Mouse (Mus musculus) embryonic facial prominence, embryonic 11.5 days (tissue): Measurements from ENCODE around the gene Izumo1. TPM values are rescaled to one million over a fixed set of nuclear protein-coding genes. Genes with fewer than 3 reads are reported as not detected.
"Not testable (repeated sequence)": the region's sequence is repeated elsewhere in the genome, so short reads cannot be mapped to it uniquely, and the experiment has no call there.

Experiments
- ATAC-seq: fragments of 200-750 bp; cut with Nextera tagmentation; replicated peaks from 2 replicates; pipeline ENCODE4 v1.8.0; 2017; ENCODE audit warnings: low read depth; ENCODE audit not compliant: insufficient number of reproducible peaks, low FRiP score, low TSS enrichment
- DNase-seq: peaks from one replicate; pipeline ENCODE4 v3.0.0-alpha.2; 2015; ENCODE audit warnings: low spot score
- H3K27ac ChIP-seq: fragments of 300-500 bp; sonication (generic); replicated peaks from 2 replicates; pipeline ENCODE4 v1.5.1; 2014; ENCODE audit warnings: mild to moderate bottlenecking, low read depth, low read length, control low read depth
- H3K27me3 ChIP-seq: fragments of 300-500 bp; sonication (generic); 2 replicates; pipeline ENCODE4 v1.6.1; 2014; ENCODE audit warnings: mild to moderate bottlenecking, low read length, moderate library complexity, mixed read lengths; ENCODE audit not compliant: control insufficient read depth, insufficient read depth
- H3K36me3 ChIP-seq: fragments of 300-500 bp; sonication (generic); replicated peaks from 2 replicates; pipeline ENCODE4 v1.6.1; 2014; ENCODE audit warnings: low read depth, mild to moderate bottlenecking, low read length, moderate library complexity, mixed read lengths; ENCODE audit not compliant: control insufficient read depth, insufficient read depth
- H3K4me1 ChIP-seq: fragments of 300-500 bp; sonication (generic); 2 replicates; pipeline ENCODE4 v1.6.1; 2014; ENCODE audit warnings: low read length, mixed read lengths; ENCODE audit not compliant: control insufficient read depth, insufficient read depth
- H3K4me2 ChIP-seq: fragments of 300-500 bp; sonication (generic); 2 replicates; pipeline ENCODE4 v1.6.1; 2014; ENCODE audit warnings: low read depth, mild to moderate bottlenecking, control low read depth, low read length, moderate library complexity
- H3K4me3 ChIP-seq: fragments of 300-500 bp; sonication (generic); 2 replicates; pipeline ENCODE4 v1.5.1; 2014; ENCODE audit warnings: low read depth, low read length, control low read depth
- H3K9ac ChIP-seq: fragments of 300-500 bp; sonication (generic); replicated peaks from 2 replicates; pipeline ENCODE4 v1.6.1; 2014; ENCODE audit warnings: mild to moderate bottlenecking, control low read depth, low read length
- H3K9me3 ChIP-seq: fragments of 300-500 bp; sonication (generic); replicated peaks from 2 replicates; pipeline ENCODE4 v1.6.1; 2016; ENCODE audit warnings: mild to moderate bottlenecking, low read length, inconsistent platforms, mixed read lengths; ENCODE audit not compliant: control insufficient read depth
- WGBS: fragments of 180-500 bp; shearing (Covaris S2); extraction: QIAGEN DNeasy Blood & Tissue Kit; methylation state at CpG from one replicate; pipeline ENCODE4 v1.1.7; 2014; 5-methylcytosine and 5-hydroxymethylcytosine counted together
- polyA plus RNA-seq: library from polyadenylated mRNA; unstranded; fragments of >200 nt; fragmentation: Nextera tagmentation; extraction: Ambion mirVana; gene quantifications from 2 replicates; pipeline ENCODE4 v1.2.1, GENCODE M21; 2014

Gene Izumo1
- polyA plus RNA-seq, 1 experiment from 2014 or later: 0.11 TPM

GRCm38 (mm10) chr7:45646671-45647070 lies 25.1 kb downstream of the Izumo1 start:
- Histone ChIP-seq H3K36me3 (no peaks in the 10 kb centered on the region), H3K27ac (no peak overlapping the region), H3K4me2 (no peak overlapping the region), H3K9ac (no peak overlapping the region), H3K27me3 (no peaks in the 10 kb centered on the region), H3K4me1 (no peaks in the 10 kb centered on the region; the same call in 1 of the 2 replicates), H3K9me3 (no peaks in the 10 kb centered on the region), H3K4me3 (no peak overlapping the region)
- DNase-seq (no peak), ATAC-seq (no peak)
- 79% methylated on average over 4 of the region's 4 CpGs for WGBS

GRCm38 (mm10) chr7:45649351-45649750 lies 27.7 kb downstream of the Izumo1 start:
- Histone ChIP-seq H3K36me3 (no peaks in the 10 kb centered on the region), H3K27me3 (no peaks in the 10 kb centered on the region), H3K4me1 (no peaks in the 10 kb centered on the region; the same call in 1 of the 2 replicates), H3K27ac (no peak overlapping the region), H3K9me3 (no peaks in the 10 kb centered on the region), H3K4me2 (no peak overlapping the region), H3K4me3 (no peak overlapping the region), H3K9ac (no peak overlapping the region)
- DNase-seq: no peak
- ATAC-seq: no peak
- 85% methylated on average over 8 of the region's 8 CpGs for WGBS

DNA sequence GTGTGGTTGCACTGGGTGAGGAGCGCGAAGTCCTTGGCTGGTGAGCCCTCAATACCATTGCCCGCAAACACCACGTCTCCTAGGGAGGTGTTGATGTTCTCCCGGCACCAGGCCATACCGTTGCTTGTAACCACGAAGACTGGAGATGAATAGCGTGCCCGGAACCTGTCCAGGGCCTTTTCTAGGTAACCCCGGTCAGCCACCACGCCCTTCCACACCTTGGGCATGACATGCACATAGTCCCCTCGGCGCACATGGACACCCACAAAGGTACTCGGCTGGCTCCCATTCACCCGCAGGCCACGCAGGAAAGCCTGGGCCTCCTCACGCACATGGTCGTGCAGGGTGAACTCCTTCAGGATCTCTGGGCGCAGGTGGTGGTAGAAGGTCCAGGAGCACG lies 28.9 kb downstream of the Izumo1 start:
- not testable (repeated sequence) for H3K4me2 ChIP-seq, H3K9ac ChIP-seq, H3K9me3 ChIP-seq, H3K27ac ChIP-seq, DNase-seq, H3K4me3 ChIP-seq, H3K4me1 ChIP-seq, H3K27me3 ChIP-seq, ATAC-seq, H3K36me3 ChIP-seq
- 95% methylated on average over 19 of the region's 20 CpGs for WGBS

GRCm38 (mm10) chr7:45654424-45655047 lies 32.9 kb downstream of the Izumo1 start:
- Histone ChIP-seq H3K4me2 (0 out of 2 replicates have a peak overlapping the region, but pooled peaks have one; percentile 14), H3K27ac (no peak overlapping the region), H3K27me3 (no peaks in the 10 kb centered on the region), H3K36me3 (no peaks in the 10 kb centered on the region), H3K4me1 (no peaks in the 10 kb centered on the region), H3K4me3 (no peak overlapping the region), H3K9me3 (no peaks in the 10 kb centered on the region), H3K9ac (no peak overlapping the region)
- DNase-seq (peak; percentile 41), ATAC-seq (peak; percentile 37; the same call in 1 of the 2 replicates)
- 30% methylated on average over 17 of the region's 17 CpGs for WGBS

DNA sequence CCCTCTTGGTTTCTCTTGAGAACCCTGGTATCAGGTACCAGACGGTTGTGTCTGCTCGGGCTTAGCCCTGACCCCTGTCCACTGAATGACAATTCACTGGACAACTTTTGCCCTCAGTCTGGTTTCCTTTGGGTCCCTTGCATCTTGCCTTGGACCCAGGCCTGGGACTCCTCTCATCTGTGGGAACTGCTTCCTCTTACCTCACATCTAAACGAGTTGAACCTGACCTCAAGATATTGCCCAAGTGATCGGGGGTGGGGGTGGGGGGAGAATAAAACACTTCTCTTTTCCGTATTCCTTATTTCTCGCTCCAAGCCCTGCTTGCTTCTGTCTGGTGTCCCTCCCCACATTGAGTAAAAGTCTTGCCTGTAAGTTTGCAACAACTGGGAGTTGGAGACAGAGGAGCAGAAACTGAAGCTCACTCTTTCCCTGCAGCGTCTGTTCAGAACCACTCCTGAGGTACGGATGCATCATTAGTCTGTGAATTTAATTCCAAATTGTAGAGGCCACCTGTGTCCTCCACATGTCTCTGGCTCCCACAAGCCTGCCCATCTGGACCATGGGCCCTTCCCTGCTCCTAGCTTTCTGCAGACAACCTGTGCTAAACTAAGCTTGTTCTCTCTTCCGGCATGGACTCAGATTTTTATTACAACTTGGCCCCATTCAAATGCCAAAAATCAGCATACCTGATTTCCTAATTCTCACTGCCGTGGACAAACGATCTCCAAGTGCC lies 39.3 kb downstream of the Izumo1 start:
- Histone ChIP-seq H3K27ac (no peak overlapping the region), H3K4me3 (no peak overlapping the region), H3K27me3 (no peaks in the 10 kb centered on the region), H3K4me1 (no peaks in the 10 kb centered on the region), H3K36me3 (no peaks in the 10 kb centered on the region), H3K9ac (no peak overlapping the region), H3K9me3 (no peaks in the 10 kb centered on the region), H3K4me2 (no peak overlapping the region)
- ATAC-seq: no peak
- WGBS: 84% methylated on average over 11 of the region's 11 CpGs
- DNase-seq: no peak

- not testable (repeated sequence) for H3K4me2 ChIP-seq, H3K9ac ChIP-seq, H3K36me3 ChIP-seq, H3K9me3 ChIP-seq, H3K27me3 ChIP-seq, DNase-seq, H3K27ac ChIP-seq, H3K4me3 ChIP-seq, ATAC-seq, H3K4me1 ChIP-seq
- WGBS: 90% methylated on average over 6 of the region's 6 CpGs
Observed at GRCm38 (mm10) chr7:45661702-45662101, 40.1 kb downstream of the Izumo1 start.

GRCm38 (mm10) chr7:45665303-45666138 lies 43.9 kb downstream of the Izumo1 start:
- no peaks in the 10 kb centered on the region for H3K36me3 ChIP-seq
- H3K4me1 ChIP-seq: no peaks in the 10 kb centered on the region
- DNase-seq: peak; percentile 25
- WGBS: 50% methylated on average over 13 of the region's 13 CpGs
- H3K4me2 ChIP-seq: no peak overlapping the region
- H3K4me3 ChIP-seq: no peak overlapping the region
- H3K9me3 ChIP-seq: no peaks in the 10 kb centered on the region
- no peak overlapping the region for H3K9ac ChIP-seq
- H3K27ac ChIP-seq: no peak overlapping the region
- ATAC-seq: no peak
- no peaks in the 10 kb centered on the region for H3K27me3 ChIP-seq
